Mouse (Mus musculus) intestine, embryonic 14.5 days (tissue): ENCODE measurements around the gene Parp11. TPM values are rescaled to one million over a fixed set of nuclear protein-coding genes. Genes with fewer than 3 reads are reported as not detected.
"Not testable (repeated sequence)": the region's sequence is repeated elsewhere in the genome, so short reads cannot be mapped to it uniquely, and the experiment has no call there.

Experiments used
- ATAC-seq: fragments of 200-750 bp; cut with Nextera tagmentation; replicated peaks from 2 replicates; pipeline ENCODE4 v1.8.0; 2017; ENCODE audit warnings: low read depth, moderate number of reproducible peaks, moderate TSS enrichment, moderate library complexity; ENCODE audit not compliant: low FRiP score, low TSS enrichment
- DNase-seq: peaks from one replicate; pipeline ENCODE4 v3.0.0-alpha.2; 2018; ENCODE audit warnings: low spot score
- H3K27ac ChIP-seq: fragments of 300-500 bp; sonication (generic); 2 replicates; pipeline ENCODE4 v1.5.1; 2014; ENCODE audit warnings: low read depth, mild to moderate bottlenecking, control low read depth
- H3K27me3 ChIP-seq: fragments of 300-500 bp; sonication (generic); replicated peaks from 2 replicates; pipeline ENCODE4 v1.6.1; 2014; ENCODE audit warnings: low read length, control low read depth; ENCODE audit not compliant: control insufficient read depth, insufficient read depth
- H3K36me3 ChIP-seq: fragments of 300-500 bp; sonication (generic); 2 replicates; pipeline ENCODE4 v1.6.1; 2014; ENCODE audit warnings: low read length, control low read depth; ENCODE audit not compliant: control insufficient read depth, insufficient read depth
- H3K4me1 ChIP-seq: fragments of 300-500 bp; sonication (generic); replicated peaks from 2 replicates; pipeline ENCODE4 v1.6.1; 2014; ENCODE audit warnings: low read length, control low read depth, mixed read lengths; ENCODE audit not compliant: control insufficient read depth, insufficient read depth
- H3K4me2 ChIP-seq: fragments of 300-500 bp; sonication (generic); 2 replicates; pipeline ENCODE4 v1.6.1; 2014; ENCODE audit warnings: low read length
- H3K4me3 ChIP-seq: fragments of 300-500 bp; sonication (generic); 2 replicates; pipeline ENCODE4 v1.5.1; 2014; ENCODE audit warnings: low read depth, low read length, control low read depth, mixed read lengths
- H3K9ac ChIP-seq: fragments of 300-500 bp; sonication (generic); 2 replicates; pipeline ENCODE4 v1.6.1; 2014; ENCODE audit warnings: mild to moderate bottlenecking, low read length
- H3K9me3 ChIP-seq: fragments of 300-500 bp; sonication (generic); 2 replicates; pipeline ENCODE4 v1.6.1; 2016; ENCODE audit warnings: low read length, control low read depth; ENCODE audit not compliant: control insufficient read depth
- WGBS: fragments of 180-500 bp; shearing (Covaris S2); extraction: QIAGEN DNeasy Blood & Tissue Kit; methylation state at CpG from one replicate; pipeline ENCODE4 v1.1.7; 2014; 5-methylcytosine and 5-hydroxymethylcytosine counted together
- polyA plus RNA-seq: library from polyadenylated mRNA; unstranded; fragments of >200 nt; fragmentation: Nextera tagmentation; extraction: Ambion mirVana; gene quantifications from 2 replicates; pipeline ENCODE4 v1.2.1, GENCODE M21; 2014

Gene Parp11
- polyA plus RNA-seq, 1 experiment from 2014 or later: 24.6 TPM

DNA sequence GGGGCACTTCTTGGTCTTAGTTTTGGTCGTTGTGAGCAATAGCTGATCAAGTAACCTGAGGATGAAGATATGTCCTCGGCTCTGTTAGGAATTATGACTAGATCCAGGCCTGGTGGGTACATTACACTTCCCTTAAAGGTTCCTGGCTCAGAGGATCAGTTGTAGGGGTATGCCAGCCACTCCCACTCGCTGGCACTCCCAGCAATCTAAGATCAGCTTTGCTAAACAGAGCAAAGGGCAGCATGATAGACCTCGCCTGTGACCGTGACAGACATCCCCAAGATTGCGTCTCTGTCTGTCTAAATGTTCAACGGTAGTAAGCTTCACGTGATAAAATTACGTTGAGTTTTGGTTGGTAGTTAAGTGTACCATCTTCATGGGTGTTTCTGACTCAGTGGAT lies 47.7 kb downstream of the Parp11 start:
- no peak overlapping the region for H3K4me3 ChIP-seq
- no peaks in the 10 kb centered on the region for H3K9me3 ChIP-seq
- no peaks in the 10 kb centered on the region for H3K4me1 ChIP-seq
- DNase-seq (no peak), ATAC-seq (no peak)
- no peak overlapping the region for H3K9ac ChIP-seq
- WGBS: 86% methylated on average over 9 of the region's 9 CpGs
- no peak overlapping the region for H3K4me2 ChIP-seq
- no peak overlapping the region for H3K27ac ChIP-seq
- H3K36me3 ChIP-seq: peaks cover 16% of the 10 kb centered on the region; the same call in 1 of the 2 replicates
- no peaks in the 10 kb centered on the region for H3K27me3 ChIP-seq

DNA sequence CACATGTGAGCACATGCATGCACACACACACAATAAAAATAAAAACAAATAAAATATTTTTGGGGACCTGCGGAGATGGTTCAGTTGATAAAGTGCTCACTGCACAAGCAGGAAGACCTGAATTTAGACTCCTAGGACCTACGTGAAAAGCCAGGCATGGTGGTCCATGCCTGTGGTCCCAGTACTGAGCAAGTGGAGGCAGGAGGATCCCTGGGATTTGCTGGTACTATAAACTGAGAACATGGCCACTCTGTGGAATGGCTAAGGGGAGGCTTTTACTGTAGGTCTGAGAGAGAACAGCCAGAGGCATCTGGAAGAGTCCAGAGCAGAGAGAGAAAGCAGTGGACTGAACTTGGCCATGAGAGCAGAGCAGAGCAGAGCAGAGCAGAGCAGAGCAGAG lies 48.6 kb downstream of the Parp11 start:
- no peak overlapping the region for H3K9ac ChIP-seq
- no peaks in the 10 kb centered on the region for H3K4me1 ChIP-seq
- no peak for ATAC-seq
- H3K9me3 ChIP-seq: no peaks in the 10 kb centered on the region
- H3K27ac ChIP-seq: no peak overlapping the region
- 78% methylated on average over 2 of the region's 2 CpGs for WGBS
- H3K4me3 ChIP-seq: no peak overlapping the region
- peaks cover 11% of the 10 kb centered on the region; the same call in 1 of the 2 replicates for H3K36me3 ChIP-seq
- H3K4me2 ChIP-seq: no peak overlapping the region
- H3K27me3 ChIP-seq: no peaks in the 10 kb centered on the region
- no peak for DNase-seq

DNA sequence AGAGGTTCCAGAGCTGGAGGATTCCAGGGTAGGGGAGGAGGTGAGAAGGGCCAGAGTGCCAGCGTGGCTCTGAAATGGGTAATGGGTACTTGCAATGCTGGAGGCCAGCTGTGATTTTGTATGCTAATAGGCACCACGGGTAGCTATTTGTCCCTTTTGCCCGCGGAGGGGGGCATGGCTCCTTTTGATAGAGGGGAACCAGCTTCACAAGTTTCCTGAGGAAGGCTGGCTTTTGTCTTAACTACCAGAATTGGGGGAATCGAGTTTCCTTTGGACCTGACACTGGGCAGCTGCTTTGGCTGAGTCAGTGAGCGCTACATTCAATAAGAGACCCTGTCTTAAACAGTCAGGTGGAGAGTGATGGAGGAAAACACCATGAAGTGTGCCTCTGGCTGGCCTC lies 49.2 kb downstream of the Parp11 start:
- H3K4me3 ChIP-seq: no peak overlapping the region
- no peak overlapping the region for H3K9ac ChIP-seq
- no peaks in the 10 kb centered on the region for H3K4me1 ChIP-seq
- H3K4me2 ChIP-seq: no peak overlapping the region
- peaks cover 11% of the 10 kb centered on the region; the same call in 1 of the 2 replicates for H3K36me3 ChIP-seq
- no peaks in the 10 kb centered on the region for H3K9me3 ChIP-seq
- DNase-seq (no peak), ATAC-seq (no peak)
- no peak overlapping the region for H3K27ac ChIP-seq
- no peaks in the 10 kb centered on the region for H3K27me3 ChIP-seq
- WGBS: 18% methylated on average over 6 of the region's 6 CpGs

DNA sequence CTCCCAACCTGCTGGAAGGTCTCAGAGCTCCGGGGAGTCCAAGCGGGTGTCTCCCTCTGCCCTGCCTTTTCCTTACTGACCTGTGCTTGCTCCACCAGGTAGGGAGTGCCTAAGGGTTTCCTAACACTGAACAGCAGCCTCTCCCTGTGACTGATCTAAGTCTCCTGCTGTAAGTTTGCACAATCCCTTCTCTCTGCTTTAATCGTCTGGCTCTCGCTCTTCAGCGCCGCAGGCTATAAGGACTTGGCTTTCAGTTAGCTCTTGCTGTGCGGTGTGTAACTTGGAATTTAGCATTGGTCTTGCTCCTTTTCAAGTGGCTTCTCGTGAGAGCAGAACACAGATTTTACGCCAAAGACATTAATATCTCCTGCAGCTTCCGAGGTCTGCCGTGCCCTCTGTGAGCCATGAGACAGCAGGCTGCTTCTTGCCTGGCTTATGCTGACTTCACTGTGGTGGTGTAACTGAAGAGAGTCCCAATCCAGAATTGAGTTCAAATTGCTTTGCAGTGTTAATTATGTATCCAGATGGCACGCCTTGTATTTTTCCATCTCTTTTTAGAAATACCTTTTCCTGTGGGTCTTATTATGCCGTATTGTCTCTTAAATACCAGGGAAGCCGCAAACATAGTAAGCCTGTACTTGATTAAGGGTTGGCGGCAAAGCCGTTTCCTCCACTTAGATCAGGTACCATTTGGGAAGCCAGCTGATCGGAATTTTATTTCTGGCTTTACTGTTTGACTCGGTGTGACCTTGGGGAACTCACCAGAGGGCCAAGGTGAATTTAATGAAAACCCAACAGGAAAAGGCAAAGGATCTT lies 50.4 kb downstream of the Parp11 start:
- peaks cover 3% of the 10 kb centered on the region; the same call in 1 of the 2 replicates for H3K36me3 ChIP-seq
- no peaks in the 10 kb centered on the region for H3K27me3 ChIP-seq
- no peaks in the 10 kb centered on the region for H3K9me3 ChIP-seq
- H3K4me1 ChIP-seq: no peaks in the 10 kb centered on the region
- 81% methylated on average over 18 of the region's 18 CpGs for WGBS
- no peak overlapping the region for H3K9ac ChIP-seq
- no peak overlapping the region for H3K4me3 ChIP-seq
- H3K4me2 ChIP-seq: no peak overlapping the region
- H3K27ac ChIP-seq: no peak overlapping the region
- ATAC-seq: no peak
- no peak for DNase-seq

DNA sequence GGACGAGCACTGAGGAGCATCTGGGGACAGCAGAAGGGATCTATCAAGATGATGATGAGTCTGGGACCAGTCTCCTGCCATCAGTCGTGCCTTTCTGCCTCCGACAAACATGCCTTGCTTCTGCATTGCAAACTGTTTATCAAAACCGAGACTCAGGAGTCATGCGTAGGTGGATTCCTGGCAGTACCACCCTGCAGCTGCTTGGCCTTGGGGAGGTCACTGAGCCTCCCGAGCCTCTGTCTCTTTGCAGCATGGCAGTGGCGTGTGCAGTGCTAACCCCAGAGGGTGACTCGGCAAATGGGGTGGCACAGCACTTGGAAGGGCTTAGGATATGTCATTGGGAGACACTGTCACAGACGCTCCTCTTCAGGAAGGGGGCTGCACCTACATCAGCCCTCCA lies 53.5 kb downstream of the Parp11 start:
- WGBS: 56% methylated on average over 9 of the region's 9 CpGs
- H3K4me2 ChIP-seq: no peak overlapping the region
- no peaks in the 10 kb centered on the region for H3K4me1 ChIP-seq
- no peaks in the 10 kb centered on the region for H3K9me3 ChIP-seq
- no peak overlapping the region for H3K27ac ChIP-seq
- no peaks in the 10 kb centered on the region for H3K27me3 ChIP-seq
- no peak overlapping the region for H3K9ac ChIP-seq
- ATAC-seq (no peak), DNase-seq (no peak)
- H3K36me3 ChIP-seq: no peaks in the 10 kb centered on the region
- no peak overlapping the region for H3K4me3 ChIP-seq

DNA sequence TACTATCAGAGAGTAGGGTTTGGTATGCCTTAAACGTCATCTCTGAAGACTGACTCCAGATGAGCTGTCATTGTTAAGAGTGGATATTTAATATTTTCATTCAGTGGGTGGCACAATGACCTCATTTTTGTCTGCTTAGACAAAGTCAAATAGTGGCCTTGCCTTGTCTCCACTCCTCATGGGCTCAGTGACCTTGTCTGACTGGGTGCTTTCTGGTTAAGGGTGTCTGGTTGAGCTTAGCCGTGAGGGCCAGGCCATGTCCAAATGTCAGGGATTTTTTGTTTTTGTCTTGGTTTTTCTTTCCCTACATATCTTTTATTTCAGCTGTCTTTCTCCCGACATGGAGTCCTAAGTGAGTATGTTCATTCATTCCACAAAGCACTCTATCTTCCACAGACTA lies 54.2 kb downstream of the Parp11 start:
- DNase-seq (no peak), ATAC-seq (no peak)
- no peak overlapping the region for H3K4me2 ChIP-seq
- no peak overlapping the region for H3K27ac ChIP-seq
- 79% methylated on average over 3 of the region's 3 CpGs for WGBS
- H3K4me3 ChIP-seq: no peak overlapping the region
- no peaks in the 10 kb centered on the region for H3K36me3 ChIP-seq
- no peaks in the 10 kb centered on the region for H3K9me3 ChIP-seq
- H3K4me1 ChIP-seq: no peaks in the 10 kb centered on the region
- no peaks in the 10 kb centered on the region for H3K27me3 ChIP-seq
- no peak overlapping the region for H3K9ac ChIP-seq

DNA sequence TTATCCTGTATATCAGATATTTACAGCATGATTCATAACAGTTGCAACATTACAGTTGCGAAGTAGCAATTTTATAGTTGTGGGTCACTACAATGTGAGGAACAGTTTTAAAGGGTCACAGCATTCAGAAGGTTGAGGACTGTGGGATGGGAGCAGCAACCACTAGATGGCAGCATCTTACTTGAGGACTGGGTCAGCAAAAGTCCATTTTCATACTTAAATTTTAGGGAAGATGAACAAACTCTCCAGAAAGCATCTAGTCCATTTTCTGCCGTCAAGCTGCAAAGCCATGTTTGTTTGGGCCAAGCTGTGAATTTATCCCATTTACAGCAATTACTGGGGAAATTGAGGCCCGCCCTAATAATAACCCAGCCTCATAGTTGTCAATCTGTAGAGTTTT lies 55.9 kb downstream of the Parp11 start:
- Histone ChIP-seq H3K4me3 (no peak overlapping the region), H3K4me2 (no peak overlapping the region), H3K9ac (no peak overlapping the region), H3K36me3 (no peaks in the 10 kb centered on the region), H3K9me3 (no peaks in the 10 kb centered on the region), H3K27ac (no peak overlapping the region), H3K4me1 (no peaks in the 10 kb centered on the region), H3K27me3 (no peaks in the 10 kb centered on the region)
- ATAC-seq (no peak), DNase-seq (peak; percentile 61)
- 58% methylated on average over 3 of the region's 3 CpGs for WGBS

DNA sequence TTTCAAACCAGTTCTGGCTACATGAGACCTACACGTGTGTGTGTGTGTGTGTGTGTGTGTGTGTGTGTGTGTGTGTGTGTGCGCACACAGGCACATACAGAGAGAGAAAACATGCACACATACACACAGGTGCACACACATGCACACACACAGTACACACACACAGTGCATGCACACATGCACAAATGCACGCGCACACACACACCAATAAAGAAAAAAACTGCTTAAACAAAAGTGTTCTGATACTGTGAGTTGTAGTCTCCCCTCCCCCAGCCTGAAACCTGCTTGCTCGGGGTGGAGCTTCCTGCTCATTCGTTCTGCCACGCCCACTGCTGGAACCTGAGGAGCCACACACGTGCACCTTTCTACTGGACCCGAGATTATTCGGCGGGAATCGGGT lies 67.1 kb downstream of the Parp11 start:
- WGBS: 91% methylated on average over 6 of the region's 12 CpGs
- not testable (repeated sequence) for H3K9ac ChIP-seq, H3K4me1 ChIP-seq, H3K27ac ChIP-seq, H3K27me3 ChIP-seq, ATAC-seq, H3K9me3 ChIP-seq, DNase-seq, H3K4me3 ChIP-seq, H3K36me3 ChIP-seq, H3K4me2 ChIP-seq

DNA sequence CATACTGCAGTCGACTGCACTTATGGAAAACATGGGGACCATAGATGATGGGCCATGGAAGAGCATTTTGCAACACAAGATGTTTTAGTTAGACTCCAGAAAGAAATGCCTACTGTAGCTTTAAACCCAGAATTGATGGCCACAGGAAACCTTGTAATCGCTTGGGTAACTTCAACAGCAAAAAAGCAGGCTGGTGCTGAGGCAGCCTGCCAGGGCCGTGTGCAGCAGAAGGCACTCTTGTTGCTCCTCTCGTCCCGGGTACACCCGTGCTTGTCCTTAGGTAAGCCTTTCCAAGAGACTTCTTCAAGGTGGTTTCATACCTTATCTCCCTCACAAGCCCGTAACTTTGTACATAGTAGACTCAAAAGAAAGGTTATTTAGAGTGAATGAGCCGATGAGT lies 74.5 kb downstream of the Parp11 start:
- Histone ChIP-seq H3K36me3 (no peaks in the 10 kb centered on the region), H3K4me2 (no peak overlapping the region), H3K27ac (no peak overlapping the region), H3K4me1 (no peaks in the 10 kb centered on the region), H3K4me3 (no peak overlapping the region), H3K9me3 (no peaks in the 10 kb centered on the region), H3K27me3 (no peaks in the 10 kb centered on the region), H3K9ac (no peak overlapping the region)
- no peak for DNase-seq
- 72% methylated on average over 8 of the region's 8 CpGs for WGBS
- no peak for ATAC-seq
